Mouse (Mus musculus) cerebellum, adult 2 months (tissue): Measurements from ENCODE around the gene Mrpl49.

ENCODE experiments used
- CTCF ChIP-seq: fragments of 200-500 bp; IDR thresholded peaks from 2 replicates; pipeline ENCODE4 v1.5.1; 2011; ENCODE audit warnings: low read depth, mild to moderate bottlenecking, control low read depth, low read length, moderate library complexity, borderline replicate concordance; ENCODE audit not compliant: insufficient read depth
- POLR2A ChIP-seq: fragments of 200-500 bp; IDR thresholded peaks from 2 replicates; pipeline ENCODE4 v1.6.1; 2011; ENCODE audit warnings: low read length, control low read depth, borderline replicate concordance; ENCODE audit not compliant: insufficient read depth

GRCm38 (mm10) chr19:6079983-6080480 is 22.4 kb upstream of the Mrpl49 start, which contains the start of gene Tmem262:
- TF ChIP-seq CTCF (no peak), POLR2A (no peak)
